Mouse (Mus musculus) lung, adult 2 months (tissue): ENCODE results near the gene Dock9.

ENCODE experiments used
- CTCF ChIP-seq: fragments of 200-500 bp; IDR thresholded peaks from 2 replicates; pipeline ENCODE4 v1.5.1; 2011; ENCODE audit warnings: mild to moderate bottlenecking, low read length, control low read depth; ENCODE audit not compliant: insufficient read depth
- POLR2A ChIP-seq: fragments of 200-500 bp; IDR thresholded peaks from 2 replicates; pipeline ENCODE4 v1.6.1; 2011; ENCODE audit warnings: low read depth, mild to moderate bottlenecking, control low read depth, low read length, borderline replicate concordance; ENCODE audit errors: extremely low read depth

GRCm38 (mm10) chr14:121687274-121687673 lies 110.4 kb downstream of the Dock9 start:
- TF ChIP-seq POLR2A: no peak
- TF ChIP-seq CTCF: no peak
